Mouse (Mus musculus) liver, embryonic 15.5 days (tissue): Measurements from ENCODE around the gene Dlg4. TPM values are rescaled to one million over a fixed set of nuclear protein-coding genes. Genes with fewer than 3 reads are reported as not detected.

Source experiments
- ATAC-seq: fragments of 200-750 bp; cut with Nextera tagmentation; 2 replicates; pipeline ENCODE4 v1.8.0; 2017; ENCODE audit warnings: moderate number of reproducible peaks, mild to moderate bottlenecking, moderate library complexity; ENCODE audit not compliant: insufficient read depth
- H3K27ac ChIP-seq: fragments of 300-500 bp; sonication (generic); replicated peaks from 2 replicates; pipeline ENCODE4 v1.5.1; 2015; ENCODE audit warnings: mild to moderate bottlenecking, inconsistent platforms
- H3K27me3 ChIP-seq: fragments of 300-500 bp; sonication (generic); 2 replicates; pipeline ENCODE4 v1.6.1; 2015; ENCODE audit warnings: mild to moderate bottlenecking, inconsistent platforms
- H3K36me3 ChIP-seq: fragments of 300-500 bp; sonication (generic); replicated peaks from 2 replicates; pipeline ENCODE4 v1.6.1; 2015; ENCODE audit warnings: moderate library complexity, mild to moderate bottlenecking, inconsistent platforms
- H3K4me1 ChIP-seq: fragments of 300-500 bp; sonication (generic); replicated peaks from 2 replicates; pipeline ENCODE4 v1.6.1; 2015; ENCODE audit warnings: inconsistent platforms
- H3K4me2 ChIP-seq: fragments of 300-500 bp; sonication (generic); 2 replicates; pipeline ENCODE4 v1.6.1; 2015; ENCODE audit warnings: moderate library complexity, mild to moderate bottlenecking, inconsistent platforms
- H3K4me3 ChIP-seq: fragments of 300-500 bp; sonication (generic); replicated peaks from 2 replicates; pipeline ENCODE4 v1.5.1; 2015; ENCODE audit warnings: mild to moderate bottlenecking, inconsistent platforms
- H3K9ac ChIP-seq: fragments of 300-500 bp; sonication (generic); 2 replicates; pipeline ENCODE4 v1.6.1; 2015; ENCODE audit warnings: moderate library complexity, mild to moderate bottlenecking, inconsistent platforms
- H3K9me3 ChIP-seq: fragments of 300-500 bp; sonication (generic); replicated peaks from 2 replicates; pipeline ENCODE4 v1.6.1; 2016; ENCODE audit warnings: inconsistent platforms
- WGBS: fragments of 180-500 bp; shearing (Covaris S2); methylation state at CpG from one replicate; pipeline ENCODE4 v1.1.7; 2015; ENCODE audit warnings: mixed read lengths; ENCODE audit not compliant: insufficient replicate concordance; 5-methylcytosine and 5-hydroxymethylcytosine counted together
- microRNA counts: library from miRNA; unstranded; fragments of <30 nt; microRNA quantifications from one replicate; lab custom pipeline; 2016
- microRNA-seq: library from miRNA; unstranded; fragments of <30 nt; microRNA quantifications from one replicate; pipeline ENCODE4, GENCODE M21; 2016
- polyA plus RNA-seq: library from polyadenylated mRNA; unstranded; fragments of >200 nt; fragmentation: Nextera tagmentation; extraction: Ambion mirVana; gene quantifications from 2 replicates; pipeline ENCODE4 v1.2.1, GENCODE M21; 2015

The Dlg4 gene
- polyA plus RNA-seq, 1 experiment from 2014 or later = 0.63 TPM

GRCm38 (mm10) chr11:70077441-70077840 lies 60.7 kb downstream of the Dlg4 start:
- Histone ChIP-seq H3K4me3 (no peak overlapping the region), H3K9me3 (no peaks in the 10 kb centered on the region), H3K4me1 (peaks cover 51% of the 10 kb centered on the region), H3K4me2 (no peak overlapping the region), H3K27ac (no peak overlapping the region), H3K9ac (no peak overlapping the region), H3K36me3 (no peaks in the 10 kb centered on the region), H3K27me3 (peaks cover 15% of the 10 kb centered on the region; the same call in 1 of the 2 replicates)
- 64% methylated on average over 2 of the region's 3 CpGs for WGBS
- ATAC-seq = no peak

- Histone ChIP-seq H3K4me3 (no peak overlapping the region), H3K27ac (no peak overlapping the region), H3K4me2 (no peak overlapping the region), H3K27me3 (peaks cover 9% of the 10 kb centered on the region; the same call in 1 of the 2 replicates), H3K4me1 (peaks cover 49% of the 10 kb centered on the region), H3K36me3 (no peaks in the 10 kb centered on the region), H3K9ac (no peak overlapping the region), H3K9me3 (no peaks in the 10 kb centered on the region)
- ATAC-seq = peak; percentile 43; the same call in 1 of the 2 replicates
- 58% methylated on average over 6 of the region's 6 CpGs for WGBS
These were observed 62.4 kb downstream of the Dlg4 start for GRCm38 (mm10) chr11:70079175-70079574.

- H3K9ac ChIP-seq = no peak overlapping the region
- H3K36me3 ChIP-seq = no peaks in the 10 kb centered on the region
- H3K4me1 ChIP-seq = peaks cover 42% of the 10 kb centered on the region
- H3K4me2 ChIP-seq = no peak overlapping the region
- H3K9me3 ChIP-seq = no peaks in the 10 kb centered on the region
- H3K27me3 ChIP-seq = peaks cover 9% of the 10 kb centered on the region; the same call in 1 of the 2 replicates
- H3K27ac ChIP-seq = no peak overlapping the region
- H3K4me3 ChIP-seq = no peak overlapping the region
- no peak for ATAC-seq
- 36% methylated on average over 7 of the region's 7 CpGs for WGBS
These were observed 63.2 kb downstream of the Dlg4 start for GRCm38 (mm10) chr11:70079928-70080327.

GRCm38 (mm10) chr11:70080803-70081590 lies 64.3 kb downstream of the Dlg4 start:
- Histone ChIP-seq H3K27me3 (peaks cover 9% of the 10 kb centered on the region; the same call in 1 of the 2 replicates), H3K27ac (no peak overlapping the region), H3K4me1 (peaks cover 31% of the 10 kb centered on the region), H3K9ac (no peak overlapping the region), H3K4me2 (no peak overlapping the region), H3K36me3 (no peaks in the 10 kb centered on the region), H3K4me3 (no peak overlapping the region), H3K9me3 (no peaks in the 10 kb centered on the region)
- WGBS = 36% methylated on average over 15 of the region's 15 CpGs
- no peak for ATAC-seq

GRCm38 (mm10) chr11:70084563-70084962 lies 67.8 kb downstream of the Dlg4 start:
- ATAC-seq = no peak
- Histone ChIP-seq H3K4me3 (no peak overlapping the region), H3K4me1 (peaks cover 6% of the 10 kb centered on the region; the same call in 1 of the 2 replicates), H3K36me3 (no peaks in the 10 kb centered on the region), H3K27ac (no peak overlapping the region), H3K9me3 (no peaks in the 10 kb centered on the region), H3K4me2 (no peak overlapping the region), H3K9ac (no peak overlapping the region), H3K27me3 (peaks cover 9% of the 10 kb centered on the region; the same call in 1 of the 2 replicates)
- 39% methylated on average over 8 of the region's 8 CpGs for WGBS

- Histone ChIP-seq H3K9me3 (no peaks in the 10 kb centered on the region), H3K4me2 (peak within 1 kb of the TSS; percentile 50), H3K4me1 (0 out of 2 replicates have a peak, but pooled peaks cover 3% of the 10 kb centered on the region), H3K4me3 (no peak within 1 kb of the TSS), H3K36me3 (no peaks in the 10 kb centered on the region), H3K27me3 (no peaks in the 10 kb centered on the region), H3K9ac (no peak within 1 kb of the TSS), H3K27ac (peak within 1 kb of the TSS; percentile 76)
- WGBS = 42% methylated on average over 12 of the region's 12 CpGs
- peak; percentile 85 for ATAC-seq
These were observed 75.4 kb downstream of the Dlg4 start, which contains the start of gene Asgr2 for GRCm38 (mm10) chr11:70091986-70092783. TSS of gene Asgr2 (plus strand) at chr11:70092644.

MicroRNA genes within 50 kb of the gene (microRNA counts, 519-probe panel; counts per million panel counts)
- not detected for microRNA mmu-miR-324-3p (lab: Ali Mortazavi, UCI)
- microRNA mmu-miR-324-5p (lab: Ali Mortazavi, UCI) = 2,943 counts per million, percentile 59 among the panel's probes with 10 or more counts

Small RNAs within 50 kb of the gene (microRNA-seq; reads per million reads assigned to microRNA genes)
- gene Gm44349 (not detected), gene Mir324 (2,107 reads per million, percentile 83 among the genes with 10 or more reads in this experiment)

Other genes with a start within 250 kb of the Dlg4 start
- 0.84 and 1.3 TPM in 2 replicates for gene Chrnb1, start 221.0 kb upstream of the Dlg4 start, polyA plus RNA-seq
- gene Fgf11, start 215.1 kb upstream of the Dlg4 start, polyA plus RNA-seq = 0.16 and 0.18 TPM in 2 replicates
- gene Tmem102, start 211.3 kb upstream of the Dlg4 start, polyA plus RNA-seq = 0.69 and 0.94 TPM in 2 replicates
- not detected in 2 replicates for gene Gm39566, start 201.6 kb upstream of the Dlg4 start, polyA plus RNA-seq
- not detected in 2 replicates for gene Spem2, start 198.5 kb upstream of the Dlg4 start, polyA plus RNA-seq
- not detected in 2 replicates for gene Spem1, start 194.8 kb upstream of the Dlg4 start, polyA plus RNA-seq
- 0.54 and 0.64 TPM in 2 replicates for gene Nlgn2, start 179.2 kb upstream of the Dlg4 start, polyA plus RNA-seq
- gene Tmem256, start 178.4 kb upstream of the Dlg4 start, polyA plus RNA-seq = 336 and 387 TPM in 2 replicates
- gene Plscr3, start 170.6 kb upstream of the Dlg4 start, polyA plus RNA-seq = 26.1 and 28.0 TPM in 2 replicates
- 0.60 and 0.62 TPM in 2 replicates for gene Tnk1, start 158.2 kb upstream of the Dlg4 start, polyA plus RNA-seq
- gene Tmem95, start 138.9 kb upstream of the Dlg4 start, polyA plus RNA-seq = not detected in 2 replicates
- gene Kctd11, start 135.5 kb upstream of the Dlg4 start, polyA plus RNA-seq = 1.2 and 1.4 TPM in 2 replicates
- 5.9 and 7.2 TPM in 2 replicates for gene Acap1, start 121.4 kb upstream of the Dlg4 start, polyA plus RNA-seq
- gene 2810408A11Rik, start 116.0 kb upstream of the Dlg4 start, polyA plus RNA-seq = 0.89 and 1.0 TPM in 2 replicates
- gene Neurl4, start 115.9 kb upstream of the Dlg4 start, polyA plus RNA-seq = 2.7 and 3.1 TPM in 2 replicates
- 90.6 and 98.4 TPM in 2 replicates for gene Gps2, start 103.1 kb upstream of the Dlg4 start, polyA plus RNA-seq
- gene Eif5a, start 95.0 kb upstream of the Dlg4 start, polyA plus RNA-seq = 1,245 and 1,257 TPM in 2 replicates
- gene Ybx2, start 81.1 kb upstream of the Dlg4 start, polyA plus RNA-seq = not detected in 2 replicates
- 19.9 and 22.1 TPM in 2 replicates for gene Slc2a4, start 68.8 kb upstream of the Dlg4 start, polyA plus RNA-seq
- 4.5 and 6.6 TPM in 2 replicates for gene Cldn7, start 52.2 kb upstream of the Dlg4 start, polyA plus RNA-seq
- 8.9 and 11.9 TPM in 2 replicates for gene Ctdnep1, start 35.8 kb upstream of the Dlg4 start, polyA plus RNA-seq
- gene Elp5, start 34.4 kb upstream of the Dlg4 start, polyA plus RNA-seq = 58.1 and 60.5 TPM in 2 replicates
- gene Gabarap, start 25.8 kb upstream of the Dlg4 start, polyA plus RNA-seq = 252 and 262 TPM in 2 replicates
- gene Phf23, start 21.2 kb upstream of the Dlg4 start, polyA plus RNA-seq = 23.1 and 24.0 TPM in 2 replicates
- 5.3 and 5.5 TPM in 2 replicates for gene Dvl2, start 16.3 kb upstream of the Dlg4 start, polyA plus RNA-seq
- 111 and 124 TPM in 2 replicates for gene Acadvl, start 1.5 kb upstream of the Dlg4 start, polyA plus RNA-seq
- 6.8 and 7.3 TPM in 2 replicates for gene Asgr1, start 37.1 kb downstream of the Dlg4 start, polyA plus RNA-seq
- 10.7 and 13.0 TPM in 2 replicates for gene Asgr2, start 75.7 kb downstream of the Dlg4 start, polyA plus RNA-seq
- 2.6 and 2.9 TPM in 2 replicates for gene Mgl2, start 113.4 kb downstream of the Dlg4 start, polyA plus RNA-seq
- 0.39 and 0.60 TPM in 2 replicates for gene Clec10a, start 139.3 kb downstream of the Dlg4 start, polyA plus RNA-seq
- 1.6 and 1.7 TPM in 2 replicates for gene Slc16a11, start 195.8 kb downstream of the Dlg4 start, polyA plus RNA-seq
- gene Slc16a13, start 204.1 kb downstream of the Dlg4 start, polyA plus RNA-seq = 3.5 and 4.4 TPM in 2 replicates
- 2.1 and 2.2 TPM in 2 replicates for gene Bcl6b, start 212.9 kb downstream of the Dlg4 start, polyA plus RNA-seq
- gene 0610010K14Rik, start 221.0 kb downstream of the Dlg4 start, polyA plus RNA-seq = 57.1 and 62.2 TPM in 2 replicates
- 5.2 and 5.3 TPM in 2 replicates for gene Gm21988, start 222.9 kb downstream of the Dlg4 start, polyA plus RNA-seq
- 146 and 150 TPM in 2 replicates for gene Rnasek, start 222.9 kb downstream of the Dlg4 start, polyA plus RNA-seq
- 13.8 and 14.5 TPM in 2 replicates for gene Alox12, start 238.4 kb downstream of the Dlg4 start, polyA plus RNA-seq